Mouse (Mus musculus) activated CD4-positive, CD25-positive, alpha-beta regulatory T cell (primary cell): Measurements from ENCODE around the gene Fam185a. TPM values are rescaled to one million over a fixed set of nuclear protein-coding genes. Genes with fewer than 3 reads are reported as not detected.

Experiments used
- polyA plus RNA-seq, 2 experiments: library from polyadenylated mRNA; unstranded; fragments of 100-300 nt; shearing (Covaris generic); gene quantifications; one replicate each; pipeline ENCODE4 v1.2.1; 2017

The Fam185a gene
- polyA plus RNA-seq: 1 to 10 TPM; 8.2 to 9.7 TPM

GRCm38 (mm10) chr5:21424614-21425602 is at the start of gene Fam185a, which contains the start of gene Ccdc146:
Fam185a (plus strand) TSS chr5:21424958.
Ccdc146 (minus strand) TSS chr5:21424677.

Other genes with a start within 250 kb of the Fam185a start
- 10 to 100 TPM; 30.3 to 32.0 TPM for gene Gsap, start 238.7 kb upstream of the Fam185a start, polyA plus RNA-seq
- gene Fgl2, start 52.3 kb upstream of the Fam185a start, polyA plus RNA-seq: 100 to 1,000 TPM in 1 of 2 experiments, 10 to 100 TPM in 1; 48.2 to 197 TPM
- gene Ccdc146, start 281 bp upstream of the Fam185a start, polyA plus RNA-seq: under 1 TPM; 0.14 to 0.49 TPM
- under 1 TPM in 1 of 2 experiments, not detected in 1; 0.18 TPM for gene Lrrc17, start 118.6 kb downstream of the Fam185a start, polyA plus RNA-seq
- gene Fbxl13, start 220.7 kb downstream of the Fam185a start, polyA plus RNA-seq: under 1 TPM; 0.06 to 0.23 TPM
- 10 to 100 TPM; 30.1 to 40.4 TPM for gene Armc10, start 220.9 kb downstream of the Fam185a start, polyA plus RNA-seq